19 mouse cellular contexts compared by ENCODE assay signal in the genomic region with DNA sequence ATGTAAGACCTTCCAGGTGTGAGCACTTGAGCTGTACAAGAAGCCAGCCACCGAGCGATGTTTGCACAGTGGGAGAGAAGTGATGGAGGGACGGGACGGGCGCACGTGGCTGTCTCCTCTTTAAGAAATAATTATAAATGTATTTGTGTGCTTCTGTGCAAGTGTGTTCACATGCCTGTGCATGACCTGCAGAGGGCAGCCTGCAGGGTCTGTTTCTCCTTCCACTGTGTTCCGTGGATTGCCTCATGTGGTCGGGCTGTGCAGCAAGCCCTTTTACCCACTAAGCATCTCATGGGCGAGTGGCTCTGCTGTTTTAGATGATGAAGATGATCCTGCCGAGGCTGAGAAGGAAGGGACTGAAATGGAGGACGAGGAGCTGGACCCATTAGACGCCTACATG. TPM values are rescaled to one million over a fixed set of nuclear protein-coding genes. Genes with fewer than 3 reads are reported as not detected.
A peak's percentile ranks its signal among the peaks of the same experiment; 100 is the strongest.
DNase-seq lines count a peak whose midpoint lies in the region; ATAC-seq and TF ChIP-seq lines count a peak whose summit lies in the region.
"Had no signal": no experiment of that assay in that cellular context is flagged by ENCODE, and none has a peak within 500 bp of the region (broad histone marks: within the 10 kb centered on the region; RNA-seq: fewer than 3 reads in every experiment).

No protein-coding gene starts in this region.

- no peak overlapping the region for H3K27ac ChIP-seq in liver, embryonic 14.5 days
- H3K27ac ChIP-seq in embryonic facial prominence, embryonic 10.5 days (replicated peaks) = no peak overlapping the region
- H3K27ac ChIP-seq: embryonic facial prominence, embryonic 15.5 days; forebrain, embryonic 15.5 days; gastrocnemius, adult 2 months; hindbrain, embryonic 15.5 days had no signal

- no peak overlapping the region for H3K4me2 ChIP-seq in liver, embryonic 14.5 days (ENCODE audit: low read depth)
- H3K4me2 ChIP-seq: embryonic facial prominence, embryonic 15.5 days; forebrain, embryonic 15.5 days; hindbrain, embryonic 15.5 days; midbrain, embryonic 11.5 days had no signal

- no peak for ATAC-seq in liver, embryonic 14.5 days (ENCODE audit: insufficient read depth)
- ATAC-seq: forebrain, embryonic 15.5 days; Patski had no signal

- peak; percentile 7 for DNase-seq in embryo, embryonic 11 days
- no peak for DNase-seq in embryo, embryonic 10 days (ENCODE audit: low spot score)
- DNase-seq in liver, embryonic 14.5 days (ENCODE audit: low read depth in 3 of 3, low spot score in 3 of 3) = no peak
- DNase-seq in liver = no peak
- DNase-seq in 3T3-L1 (ENCODE audit: low read depth, low spot score) = peak; percentile 26
- DNase-seq in NIH3T3 (ENCODE audit: low read depth) = peak; percentile 31
- no peak for DNase-seq in embryonic facial prominence, embryonic 10.5 days (ENCODE audit: low spot score)
- no peak for DNase-seq in frontal cortex, postnatal 25 days (ENCODE audit: low spot score in 2 of 2)
- DNase-seq: cerebellum, adult 11-12 months; gastrocnemius, adult 2 months; heart, adult 11 months; kidney, adult 9 months; right cerebral cortex, postnatal 4 days; thymus, adult 18-20 months had no signal

- no peaks in the 10 kb centered on the region for H3K4me1 ChIP-seq in liver, embryonic 14.5 days (replicated peaks; ENCODE audit: control insufficient read depth in 2 of 2, insufficient read depth in 2 of 2, low read length in 1 of 2)
- H3K4me1 ChIP-seq in embryonic facial prominence, embryonic 10.5 days = no peaks in the 10 kb centered on the region
- H3K4me1 ChIP-seq: embryonic facial prominence, embryonic 15.5 days; forebrain, embryonic 15.5 days; hindbrain, embryonic 15.5 days had no signal

- H3K4me3 ChIP-seq in liver, embryonic 14.5 days (ENCODE audit: insufficient read depth in 1 of 2, low read depth in 2 of 2, low read length in 2 of 2) = no peak overlapping the region
- no peak overlapping the region for H3K4me3 ChIP-seq in embryonic facial prominence, embryonic 10.5 days
- H3K4me3 ChIP-seq: embryonic facial prominence, embryonic 15.5 days; forebrain, embryonic 15.5 days; gastrocnemius, adult 2 months; hindbrain, embryonic 15.5 days had no signal

- no peak overlapping the region for H3K9ac ChIP-seq in liver, embryonic 14.5 days (replicated peaks)
- H3K9ac ChIP-seq: embryonic facial prominence, embryonic 15.5 days; forebrain, embryonic 15.5 days; hindbrain, embryonic 15.5 days had no signal

- peak; percentile 32; the same call in 1 of the 2 replicates for TF ChIP-seq CTCF in liver, embryonic 14.5 days (IDR thresholded peaks at IDR 0.05; ENCODE audit: low read depth)

- no peaks in the 10 kb centered on the region for H3K9me3 ChIP-seq in liver, embryonic 14.5 days (ENCODE audit: control insufficient read depth, low read length)
- no peaks in the 10 kb centered on the region for H3K9me3 ChIP-seq in embryonic facial prominence, embryonic 10.5 days
- H3K9me3 ChIP-seq: embryonic facial prominence, embryonic 15.5 days; forebrain, embryonic 15.5 days; hindbrain, embryonic 15.5 days had no signal

- peaks cover 91% of the 10 kb centered on the region for H3K36me3 ChIP-seq in liver, embryonic 14.5 days (replicated peaks; ENCODE audit: control insufficient read depth, insufficient read depth, low read depth)
- H3K36me3 ChIP-seq in embryonic facial prominence, embryonic 10.5 days (replicated peaks) = peaks cover 100% of the 10 kb centered on the region

- WGBS in liver, embryonic 14.5 days (ENCODE audit: insufficient replicate concordance) = 86% methylated on average over 12 of the region's 12 CpGs
- WGBS in embryonic facial prominence, embryonic 10.5 days = 90% methylated on average over 12 of the region's 12 CpGs

- TF ChIP-seq EP300 in liver, embryonic 14.5 days (IDR thresholded peaks at IDR 0.05; ENCODE audit: low read depth) = no peak

- H3K27me3 ChIP-seq in liver, embryonic 14.5 days (ENCODE audit: control insufficient read depth, insufficient read depth, low read length) = no peaks in the 10 kb centered on the region
- no peaks in the 10 kb centered on the region for H3K27me3 ChIP-seq in embryonic facial prominence, embryonic 10.5 days (replicated peaks; ENCODE audit: low read depth, poor library complexity, severe bottlenecking)
- H3K27me3 ChIP-seq: embryonic facial prominence, embryonic 15.5 days; forebrain, embryonic 15.5 days; hindbrain, embryonic 15.5 days; Patski had no signal

RNA-seq across cellular contexts. Expression of a gene that starts 15.3 kb away (rescaled TPM):
- polyA plus RNA-seq in liver, embryonic 14.5 days (2012; rRNA removed) = 9.8 and 19.3 TPM in 2 replicates
- 17.4 and 19.2 TPM in 2 replicates for polyA plus RNA-seq in liver, embryonic 14.5 days (2014; fragmentation: Nextera tagmentation; extraction: Ambion mirVana)
- 44.7 and 47.4 TPM in 2 replicates for polyA plus RNA-seq in embryonic facial prominence, embryonic 10.5 days (2016; fragmentation: Nextera tagmentation; extraction: Ambion mirVana)

RNA-seq across cellular contexts. Expression of a gene that starts 27.3 kb away (rescaled TPM):
- polyA plus RNA-seq in liver, embryonic 14.5 days (2012; rRNA removed) = 7.4 and 12.4 TPM in 2 replicates
- polyA plus RNA-seq in liver, embryonic 14.5 days (2014; fragmentation: Nextera tagmentation; extraction: Ambion mirVana) = 13.4 and 13.5 TPM in 2 replicates
- polyA plus RNA-seq in embryonic facial prominence, embryonic 10.5 days (2016; fragmentation: Nextera tagmentation; extraction: Ambion mirVana) = 52.6 and 53.6 TPM in 2 replicates

RNA-seq across cellular contexts. Expression of a gene that starts 42.8 kb away (rescaled TPM):
- 14.7 and 17.4 TPM in 2 replicates for polyA plus RNA-seq in liver, embryonic 14.5 days (2012; rRNA removed)
- polyA plus RNA-seq in liver, embryonic 14.5 days (2014; fragmentation: Nextera tagmentation; extraction: Ambion mirVana) = 8.4 and 9.7 TPM in 2 replicates
- polyA plus RNA-seq in embryonic facial prominence, embryonic 10.5 days (2016; fragmentation: Nextera tagmentation; extraction: Ambion mirVana) = 55.5 and 60.7 TPM in 2 replicates

RNA-seq across cellular contexts. Expression of a gene that starts 50.4 kb away (rescaled TPM):
- 5.5 and 5.8 TPM in 2 replicates for polyA plus RNA-seq in liver, embryonic 14.5 days (2012; rRNA removed)
- polyA plus RNA-seq in liver, embryonic 14.5 days (2014; fragmentation: Nextera tagmentation; extraction: Ambion mirVana) = 1.8 and 1.9 TPM in 2 replicates
- 30.1 and 32.0 TPM in 2 replicates for polyA plus RNA-seq in embryonic facial prominence, embryonic 10.5 days (2016; fragmentation: Nextera tagmentation; extraction: Ambion mirVana)

Comparison
In these comparisons a context has a peak if more than half of its experiments do, and no peak if none do; other contexts are left out.
1. DNase-seq: peak in embryo, embryonic 11 days (single experiment), 3T3-L1 (single experiment) and NIH3T3 (single experiment); none in embryo, embryonic 10 days (single experiment), liver, embryonic 14.5 days (0 of 3), liver (single experiment), embryonic facial prominence, embryonic 10.5 days (single experiment) and frontal cortex, postnatal 25 days (0 of 2).